Mouse (Mus musculus): Measurements from ENCODE around the gene Rnase9. TPM values are rescaled to one million over a fixed set of nuclear protein-coding genes. Genes with fewer than 3 reads are reported as not detected.

Rnase9 gene
- total RNA-seq (2023), result not detected

GRCm38 (mm10) chr14:51041769-51042168 is at the start of gene Rnase9:
Gene Rnase9 (minus strand): TSS chr14:51041869.

GRCm38 (mm10) chr14:51074335-51074734 is 32.7 kb upstream of the Rnase9 start, which contains the start of gene Olfr750:
Gene Olfr750 (minus strand): TSS chr14:51074435.

GRCm38 (mm10) chr14:51057401-51057831 is 15.7 kb upstream of the Rnase9 start, which contains the start of gene Rnase12:
Gene Rnase12 (minus strand): TSS chr14:51057661.

GRCm38 (mm10) chr14:51050063-51050462 is 8.4 kb upstream of the Rnase9 start, which contains the start of gene Rnase11:
Gene Rnase11 (minus strand): TSS chr14:51050163.

GRCm38 (mm10) chr14:51007152-51007801 is 34.4 kb downstream of the Rnase9 start, which contains the start of gene Rnase10:
Gene Rnase10 (plus strand): TSS chr14:51007751.

Other genes starting within 250 kb of the Rnase9 start
- gene Ccnb1ip1, start 234.1 kb downstream of the Rnase9 start, total RNA-seq (2023), result not detected
- gene Parp2, start 234.0 kb downstream of the Rnase9 start, total RNA-seq (2023), result 10 to 100 TPM; 24.8 to 32.1 TPM
- 10 to 100 TPM; 44.4 to 66.7 TPM for gene Tep1, start 171.3 kb downstream of the Rnase9 start, total RNA-seq (2023)
- under 1 TPM in 1 of 2 experiments, not detected in 1; 0.33 TPM for gene Klhl33, start 144.4 kb downstream of the Rnase9 start, total RNA-seq (2023)
- 10 to 100 TPM; 19.2 to 25.5 TPM for gene Osgep, start 117.0 kb downstream of the Rnase9 start, total RNA-seq (2023)
- gene Apex1, start 116.9 kb downstream of the Rnase9 start, total RNA-seq (2023), result 10 to 100 TPM; 18.4 to 22.9 TPM
- gene Pip4p1, start 111.0 kb downstream of the Rnase9 start, total RNA-seq (2023), result 10 to 100 TPM; 54.5 to 86.3 TPM
- 10 to 100 TPM; 65.2 to 70.9 TPM for gene Pnp, start 110.8 kb downstream of the Rnase9 start, total RNA-seq (2023)
- 10 to 100 TPM; 67.9 to 80.1 TPM for gene Gm49342, start 97.4 kb downstream of the Rnase9 start, total RNA-seq (2023)
- 1 to 10 TPM; 5.8 to 7.4 TPM for gene Pnp2, start 85.9 kb downstream of the Rnase9 start, total RNA-seq (2023)
- gene Rnase10, start 34.1 kb downstream of the Rnase9 start, total RNA-seq (2023), result under 1 TPM in 1 of 2 experiments, not detected in 1; 0.22 TPM
- not detected for gene Rnase11, start 8.3 kb upstream of the Rnase9 start, total RNA-seq (2023)
- 1 to 10 TPM; 1.0 to 2.2 TPM for gene Rnase12, start 15.8 kb upstream of the Rnase9 start, total RNA-seq (2023)
- gene Olfr750, start 32.6 kb upstream of the Rnase9 start, total RNA-seq (2023), result not detected
- 1 to 10 TPM; 6.5 to 7.8 TPM for gene Rnase4, start 49.2 kb upstream of the Rnase9 start, total RNA-seq (2023)
- gene Ang, start 49.3 kb upstream of the Rnase9 start, total RNA-seq (2023), result 1 to 10 TPM; 5.4 to 6.6 TPM
- gene Eddm3b, start 72.6 kb upstream of the Rnase9 start, total RNA-seq (2023), result not detected
- gene Rnase6, start 82.0 kb upstream of the Rnase9 start, total RNA-seq (2023), result 10 to 100 TPM; 32.8 to 50.5 TPM
- gene Rnase1, start 104.9 kb upstream of the Rnase9 start, total RNA-seq (2023), result not detected
- 1 to 10 TPM in 1 of 2 experiments, under 1 TPM in 1; 0.88 to 1.3 TPM for gene Rnase2b, start 120.4 kb upstream of the Rnase9 start, total RNA-seq (2023)
- not detected for gene Ang2, start 157.3 kb upstream of the Rnase9 start, total RNA-seq (2023)
- gene Ear14, start 161.5 kb upstream of the Rnase9 start, total RNA-seq (2023), result not detected
- gene Rnase2a, start 214.2 kb upstream of the Rnase9 start, total RNA-seq (2023), result 10 to 100 TPM; 38.2 to 59.1 TPM